Mouse (Mus musculus): ENCODE measurements around the gene Morc4.

The Morc4 gene

GRCm38 (mm10) chrX:139807391-139807790 is 64.1 kb downstream of the Morc4 start:
- no peak for DNase-seq (ENCODE audit: low spot score in 2 of 2)

- no peak for DNase-seq (ENCODE audit: low spot score in 2 of 2)
Observed at GRCm38 (mm10) chrX:139805918-139806317, 65.6 kb downstream of the Morc4 start.

- DNase-seq (ENCODE audit: low spot score in 2 of 2), result no peak
Observed at GRCm38 (mm10) chrX:139803028-139803427, 68.4 kb downstream of the Morc4 start.

GRCm38 (mm10) chrX:139800406-139800878 is 71.0 kb downstream of the Morc4 start, which contains the start of gene Cldn2:
TSS of gene Cldn2 (plus strand) at chrX:139800828.
- DNase-seq (ENCODE audit: low spot score in 2 of 2), result no peak

GRCm38 (mm10) chrX:139799953-139800352 is 71.5 kb downstream of the Morc4 start:
- DNase-seq (ENCODE audit: low spot score in 2 of 2), result no peak

GRCm38 (mm10) chrX:139797875-139798274 is 73.6 kb downstream of the Morc4 start:
- no peak for DNase-seq (ENCODE audit: low spot score in 2 of 2)

- DNase-seq (ENCODE audit: low spot score in 2 of 2), result no peak
Observed at GRCm38 (mm10) chrX:139796037-139796436, 75.4 kb downstream of the Morc4 start.

- DNase-seq (ENCODE audit: low spot score in 2 of 2), result no peak
Observed at GRCm38 (mm10) chrX:139794072-139794845, 77.2 kb downstream of the Morc4 start.

- no peak for DNase-seq (ENCODE audit: low spot score in 2 of 2)
Observed at GRCm38 (mm10) chrX:139785764-139786163, 85.7 kb downstream of the Morc4 start.

GRCm38 (mm10) chrX:139783045-139783422 is 88.4 kb downstream of the Morc4 start:
- DNase-seq (ENCODE audit: low spot score in 2 of 2), result no peak

GRCm38 (mm10) chrX:139782278-139783044 is 89.0 kb downstream of the Morc4 start, which contains the start of gene Ripply1:
TSS of gene Ripply1 (minus strand) at chrX:139782353.
- no peak for DNase-seq (ENCODE audit: low spot score in 2 of 2)

GRCm38 (mm10) chrX:139781563-139781962 is 89.9 kb downstream of the Morc4 start:
- DNase-seq (ENCODE audit: low spot score in 2 of 2), result no peak

- no peak for DNase-seq (ENCODE audit: low spot score in 2 of 2)
Observed at GRCm38 (mm10) chrX:139780988-139781387, 90.5 kb downstream of the Morc4 start.

GRCm38 (mm10) chrX:139779401-139779800 is 92.1 kb downstream of the Morc4 start:
- DNase-seq (ENCODE audit: low spot score in 2 of 2), result no peak

GRCm38 (mm10) chrX:139778886-139779285 is 92.6 kb downstream of the Morc4 start:
- DNase-seq (ENCODE audit: low spot score in 2 of 2), result no peak

- no peak for DNase-seq (ENCODE audit: low spot score in 2 of 2)
Observed at GRCm38 (mm10) chrX:139777357-139777756, 94.1 kb downstream of the Morc4 start.

- DNase-seq (ENCODE audit: low spot score in 2 of 2), result no peak
Observed at GRCm38 (mm10) chrX:139775084-139775612, 96.3 kb downstream of the Morc4 start.

- peak in 1 of 2 experiments; percentile 12 for DNase-seq (ENCODE audit: low spot score in 2 of 2)
Observed at GRCm38 (mm10) chrX:139774309-139775083, 97.0 kb downstream of the Morc4 start.

Measured in frontal cortex, postnatal 14 days (tissue).